Mouse (Mus musculus) duodenum, adult 2 months (tissue): ENCODE data around the gene Atf2. TPM values are rescaled to one million over a fixed set of nuclear protein-coding genes. Genes with fewer than 3 reads are reported as not detected.

ENCODE experiments used
- polyA plus RNA-seq: library from polyadenylated mRNA; depleted of rRNA; stranded (reverse); fragments of >200 nt; gene quantifications from 2 replicates; pipeline ENCODE4 v1.2.3, GENCODE M21; 2012; ENCODE audit warnings: low replicate concordance; rRNA removed

Gene Atf2
- polyA plus RNA-seq, result 2.5 and 3.3 TPM in 2 replicates

DNA sequence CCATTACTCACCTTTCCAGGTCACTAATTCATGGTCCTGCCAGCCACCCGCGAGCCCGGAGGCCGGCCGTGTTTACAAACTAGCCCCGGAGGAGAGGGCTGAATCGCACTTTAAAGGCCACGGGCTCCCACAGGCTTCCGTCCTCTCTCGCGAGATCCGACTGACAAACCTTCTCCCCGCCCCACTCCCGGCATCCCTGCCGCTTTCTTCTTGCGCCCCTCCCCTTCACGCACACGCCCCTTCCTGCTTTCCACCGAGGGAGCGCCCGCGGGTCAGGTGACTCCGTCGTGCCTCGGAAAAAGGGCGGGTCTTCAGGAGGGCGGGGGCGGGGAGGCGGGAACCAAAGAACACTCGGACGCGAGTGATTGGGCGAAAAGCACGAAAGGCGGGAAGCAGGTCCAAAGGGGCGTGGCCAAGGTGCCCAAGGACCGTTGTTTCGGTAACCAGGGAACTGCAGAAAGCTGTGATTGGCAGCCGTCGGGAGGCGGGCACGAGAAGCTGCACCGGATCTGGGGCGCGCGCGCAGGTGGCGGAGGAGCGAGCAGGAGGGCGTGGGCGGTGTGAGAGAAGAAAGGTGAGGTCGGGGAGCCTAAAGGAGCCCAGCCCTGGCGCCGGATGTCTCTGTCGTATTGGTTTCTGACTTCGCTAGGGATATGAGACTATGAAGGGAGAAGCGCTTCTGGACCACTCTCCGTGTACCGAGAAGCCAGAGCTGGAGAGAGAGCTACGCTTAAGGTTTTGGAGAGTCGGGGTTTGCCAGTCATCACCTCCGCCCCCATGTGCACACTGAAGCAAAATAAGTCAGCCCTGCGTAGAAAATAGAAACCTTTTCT, at the start of gene Atf2:
TSS of gene Atf2 (minus strand) at position 176 of the 833 bp plus-strand sequence.

DNA sequence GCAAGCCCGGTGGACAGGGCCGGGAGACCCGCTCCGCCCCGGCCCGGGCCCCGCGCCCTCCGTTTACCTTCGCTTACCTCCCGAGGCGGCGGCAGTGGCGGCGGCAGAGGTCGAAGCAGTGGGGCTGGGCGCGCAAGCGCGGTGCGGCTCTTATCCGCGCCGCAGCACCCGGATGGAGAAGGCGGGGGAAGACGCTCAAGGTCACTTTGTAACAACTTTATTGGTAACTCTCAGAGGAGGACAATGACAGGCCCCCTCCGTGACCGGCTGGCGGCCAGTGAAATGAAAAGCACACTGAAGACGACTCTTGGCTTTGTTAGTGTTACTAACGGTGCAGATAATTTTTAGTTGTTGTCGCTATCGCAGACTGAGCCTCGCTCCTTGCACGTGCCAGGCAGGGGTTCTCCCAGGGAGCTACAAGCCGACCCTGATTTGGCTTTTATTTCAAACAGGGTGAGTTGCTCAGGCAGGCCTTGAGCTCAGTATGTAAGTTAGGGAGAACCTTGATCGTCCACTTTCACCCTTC, 18.8 kb upstream of the Atf2 start, which contains the start of gene Atp5g3:
TSS of gene Atp5g3 (minus strand) at position 152 of the 526 bp plus-strand sequence.

DNA sequence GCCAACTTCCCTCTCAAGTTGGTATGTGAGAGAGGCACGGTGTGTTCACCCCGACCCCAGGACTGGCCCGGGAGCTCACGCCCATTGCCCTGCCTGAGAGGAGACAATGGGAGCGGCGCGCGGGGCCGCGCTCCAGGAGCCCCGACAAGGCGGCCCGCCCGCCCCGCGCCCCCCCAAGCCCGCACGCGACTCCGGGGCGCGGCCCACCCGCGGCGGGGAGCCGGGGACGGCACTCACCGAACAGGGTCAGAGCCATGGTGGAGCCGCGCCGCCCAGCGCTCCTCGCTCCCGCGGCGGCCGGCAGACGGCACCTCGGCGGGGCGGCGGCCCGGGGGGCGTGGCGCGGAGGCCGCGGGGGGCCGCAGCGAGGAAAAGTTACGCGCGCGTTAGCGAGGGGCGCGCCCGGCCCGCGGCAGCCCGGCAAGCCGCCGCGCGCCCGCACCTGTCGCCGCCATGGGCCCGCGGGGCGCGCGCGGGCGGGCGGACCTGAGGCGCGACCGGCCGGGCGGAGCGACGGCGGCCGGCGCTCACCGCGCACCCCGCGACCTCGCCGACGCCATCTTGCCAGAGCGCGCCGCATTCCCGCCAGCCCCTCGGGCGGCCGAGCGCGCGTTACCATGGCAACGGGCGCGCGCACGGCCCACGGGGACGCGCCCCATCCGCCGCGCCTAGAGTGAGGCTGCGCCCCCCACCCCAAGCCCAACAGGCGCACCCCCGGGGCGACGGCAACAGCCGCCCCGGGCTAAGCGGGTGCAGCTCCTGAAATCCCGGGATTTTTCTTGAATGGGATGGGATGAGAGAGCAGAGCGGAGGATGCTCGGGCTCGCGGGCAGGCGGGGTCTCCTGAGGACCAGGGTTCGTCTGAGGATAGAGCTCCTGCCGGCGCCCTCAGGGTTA, 117.4 kb downstream of the Atf2 start, which contains the start of gene Chn1:
TSS of gene Chn1 (minus strand) at position 561 of the 897 bp plus-strand sequence.

Other genes starting within 250 kb of the Atf2 start
- 2.1 and 3.0 TPM in 2 replicates for gene Chn1, start 117.3 kb downstream of the Atf2 start, polyA plus RNA-seq
- gene Atp5g3, start 18.7 kb upstream of the Atf2 start, polyA plus RNA-seq, result 725 and 1,202 TPM in 2 replicates